Mouse (Mus musculus) spleen, adult 2 months (tissue): Measurements from ENCODE around the gene Fpgs. TPM values are rescaled to one million over a fixed set of nuclear protein-coding genes. Genes with fewer than 3 reads are reported as not detected.

ENCODE experiments used
- DNase-seq, 2 experiments: peaks; one replicate each; pipeline versions ENCODE4 v3.0.0 to v3.0.0-alpha.2; 2012 to 2021; ENCODE audit warnings: low spot score in 2 of 2, low read depth in 1 of 2
- H3K27ac ChIP-seq: fragments of 200-500 bp; 2 replicates; pipeline ENCODE4 v1.5.1; 2012; ENCODE audit warnings: low read length, inconsistent platforms; ENCODE audit not compliant: insufficient read depth
- H3K27me3 ChIP-seq: fragments of 200-500 bp; 2 replicates; pipeline ENCODE4 v1.6.1; 2012; ENCODE audit warnings: mild to moderate bottlenecking, moderate library complexity, low read length, inconsistent platforms; ENCODE audit not compliant: control insufficient read depth, insufficient read depth
- H3K36me3 ChIP-seq: fragments of 200-500 bp; 2 replicates; pipeline ENCODE4 v1.6.1; 2012; ENCODE audit warnings: mild to moderate bottlenecking, low read length, inconsistent platforms; ENCODE audit not compliant: control insufficient read depth, insufficient read depth
- H3K4me1 ChIP-seq: fragments of 200-500 bp; 2 replicates; pipeline ENCODE4 v1.6.1; 2011; ENCODE audit warnings: inconsistent platforms; ENCODE audit not compliant: control insufficient read depth, insufficient read depth, insufficient read length
- H3K4me3 ChIP-seq: fragments of 200-500 bp; 2 replicates; pipeline ENCODE4 v1.5.1; 2011; ENCODE audit warnings: mild to moderate bottlenecking, inconsistent platforms; ENCODE audit not compliant: insufficient read depth, insufficient read length; ENCODE audit errors: extremely low read depth
- CTCF ChIP-seq: fragments of 200-500 bp; IDR thresholded peaks from 2 replicates; pipeline ENCODE4 v1.5.1; 2011; ENCODE audit warnings: mild to moderate bottlenecking, inconsistent platforms; ENCODE audit not compliant: insufficient read depth, insufficient read length, insufficient replicate concordance; ENCODE audit errors: extremely low read depth
- POLR2A ChIP-seq: fragments of 200-500 bp; IDR thresholded peaks from 2 replicates; pipeline ENCODE4 v1.6.1; 2011; ENCODE audit warnings: low read depth, low read length, inconsistent platforms
- WGBS: fragments of 180-500 bp; shearing (Covaris S2); methylation state at CpG from one replicate; pipeline ENCODE4 v1.1.7; 2018; 5-methylcytosine and 5-hydroxymethylcytosine counted together
- polyA plus RNA-seq: library from polyadenylated mRNA; depleted of rRNA; stranded (reverse); fragments of >200 nt; gene quantifications from 2 replicates; pipeline ENCODE4 v1.2.3, GENCODE M21; 2012

The Fpgs gene
- polyA plus RNA-seq, 1 experiment = 34.5 TPM

GRCm38 (mm10) chr2:32711301-32712056 is 7.5 kb upstream of the Fpgs start:
- TF ChIP-seq CTCF (no peak), POLR2A (no peak)
- WGBS = 13% methylated on average over 9 of the region's 9 CpGs

GRCm38 (mm10) chr2:32710425-32710824 is 6.5 kb upstream of the Fpgs start:
- H3K36me3 ChIP-seq = peaks cover 33% of the 10 kb centered on the region
- no peak for TF ChIP-seq CTCF
- TF ChIP-seq POLR2A = no peak
- 14% methylated on average over 5 of the region's 5 CpGs for WGBS
- peaks cover 34% of the 10 kb centered on the region; the same call in 1 of the 2 replicates for H3K4me1 ChIP-seq
- peak in 1 of 2 experiments; percentile 58 for DNase-seq
- H3K27me3 ChIP-seq = no peaks in the 10 kb centered on the region
- peak overlapping the region; percentile 16; the same call in 1 of the 2 replicates for H3K4me3 ChIP-seq
- H3K27ac ChIP-seq = peak overlapping the region; percentile 49

More at GRCm38 (mm10) chr2:32711301-32712056, 7.5 kb upstream of the Fpgs start:
- peak overlapping the region; percentile 84 for H3K27ac ChIP-seq
- peaks cover 26% of the 10 kb centered on the region for H3K36me3 ChIP-seq
- peaks cover 36% of the 10 kb centered on the region; the same call in 1 of the 2 replicates for H3K4me1 ChIP-seq
- H3K27me3 ChIP-seq = no peaks in the 10 kb centered on the region
- no peak for DNase-seq
- peak overlapping the region; percentile 99 for H3K4me3 ChIP-seq

GRCm38 (mm10) chr2:32709521-32710137 is 5.7 kb upstream of the Fpgs start:
- Histone ChIP-seq H3K4me3 (no peak overlapping the region), H3K27ac (peak overlapping the region; percentile 49)

GRCm38 (mm10) chr2:32708643-32709042 is 4.7 kb upstream of the Fpgs start:
- H3K4me1 ChIP-seq = peaks cover 17% of the 10 kb centered on the region; the same call in 1 of the 2 replicates
- no peak overlapping the region for H3K27ac ChIP-seq
- H3K36me3 ChIP-seq = peaks cover 34% of the 10 kb centered on the region
- WGBS = 9% methylated on average over 3 of the region's 3 CpGs
- peak; percentile 62 to 63 for DNase-seq
- TF ChIP-seq POLR2A (no peak), CTCF (peak; percentile 77; the same call in 1 of the 2 replicates)
- no peak overlapping the region for H3K4me3 ChIP-seq
- no peaks in the 10 kb centered on the region for H3K27me3 ChIP-seq

More at GRCm38 (mm10) chr2:32709521-32710137, 5.7 kb upstream of the Fpgs start:
- no peak for DNase-seq
- whole genome bisulfite sequencing = 82% methylated on average over 20 of the region's 20 CpGs
- H3K36me3 ChIP-seq = peaks cover 34% of the 10 kb centered on the region
- no peak for TF ChIP-seq POLR2A
- H3K27me3 ChIP-seq = no peaks in the 10 kb centered on the region
- peaks cover 27% of the 10 kb centered on the region; the same call in 1 of the 2 replicates for H3K4me1 ChIP-seq

- no peak overlapping the region for H3K27ac ChIP-seq
- no peak for DNase-seq
- no peaks in the 10 kb centered on the region for H3K27me3 ChIP-seq
- TF ChIP-seq CTCF (no peak), POLR2A (no peak)
- no peak overlapping the region for H3K4me3 ChIP-seq
- WGBS = 92% methylated on average over 6 of the region's 6 CpGs
- H3K4me1 ChIP-seq = peaks cover 15% of the 10 kb centered on the region; the same call in 1 of the 2 replicates
- peaks cover 34% of the 10 kb centered on the region for H3K36me3 ChIP-seq
Observed at GRCm38 (mm10) chr2:32706971-32707370, 3.0 kb upstream of the Fpgs start.

GRCm38 (mm10) chr2:32705018-32705417 is 1.1 kb upstream of the Fpgs start:
- Histone ChIP-seq H3K27ac (no peak overlapping the region), H3K27me3 (no peaks in the 10 kb centered on the region), H3K4me1 (peaks cover 5% of the 10 kb centered on the region; the same call in 1 of the 2 replicates), H3K4me3 (no peak overlapping the region), H3K36me3 (peaks cover 32% of the 10 kb centered on the region)
- 94% methylated on average over 7 of the region's 7 CpGs for WGBS
- no peak for DNase-seq
- TF ChIP-seq CTCF = no peak
- TF ChIP-seq POLR2A = no peak

GRCm38 (mm10) chr2:32703046-32703445 is 899 bp downstream of the Fpgs start:
- no peak for DNase-seq

More at GRCm38 (mm10) chr2:32703046-32703445, 899 bp downstream of the Fpgs start:
- no peaks in the 10 kb centered on the region for H3K27me3 ChIP-seq
- H3K36me3 ChIP-seq = peaks cover 19% of the 10 kb centered on the region
- TF ChIP-seq POLR2A = no peak
- no peak for TF ChIP-seq CTCF
- no peaks in the 10 kb centered on the region for H3K4me1 ChIP-seq
- 95% methylated on average over 8 of the region's 8 CpGs for WGBS
- no peak overlapping the region for H3K27ac ChIP-seq
- no peak overlapping the region for H3K4me3 ChIP-seq
